Mouse (Mus musculus): ENCODE data around the gene Fbxw2. TPM values are rescaled to one million over a fixed set of nuclear protein-coding genes. Genes with fewer than 3 reads are reported as not detected.

Gene Fbxw2
- total and polyA plus RNA-seq, 3 experiments = 36.7 to 67.8 (median 61.2) TPM

DNA sequence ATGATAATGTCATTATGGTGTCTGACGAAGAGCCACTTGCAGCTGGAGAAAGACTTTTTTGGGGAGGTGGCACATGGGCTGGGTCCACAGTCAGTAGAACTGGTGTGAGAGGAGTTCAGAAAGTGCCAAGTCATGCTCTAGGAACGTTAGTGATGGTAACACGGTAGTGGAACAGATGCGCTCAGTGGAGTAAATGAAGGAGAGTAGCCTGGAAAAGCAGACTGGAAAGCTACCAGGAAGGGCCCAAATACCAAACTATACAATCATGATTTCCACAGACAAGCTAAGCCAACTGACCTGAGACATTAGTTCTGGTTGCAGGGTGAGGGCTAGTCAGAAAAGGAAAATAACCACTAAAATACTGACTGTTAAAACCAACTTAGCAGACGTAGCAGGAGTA is 43.6 kb upstream of the Fbxw2 start:
- Histone ChIP-seq H3K9ac (ENCODE audit: insufficient read depth, low read depth) (peak overlapping the region; percentile 95), H3K4me3 (replicated peaks in 1 of 3; ENCODE audit: low read depth in 2 of 3, low read length in 2 of 3, poor library complexity in 1 of 3) (peak overlapping the region; percentile 60 to 99 (median 93)), H3K27me3 (replicated peaks) (no peaks in the 10 kb centered on the region), H3K36me3 (replicated peaks in 1 of 2; ENCODE audit: control insufficient read depth in 1 of 2, insufficient read depth in 1 of 2, low read length in 1 of 2) (peaks cover 24 to 40% of the 10 kb centered on the region in 2 experiments), H3K27ac (ENCODE audit: insufficient read depth, low read depth) (peak overlapping the region; percentile 11; the same call in 1 of the 2 replicates), H3K4me1 (ENCODE audit: control insufficient read depth in 1 of 2, insufficient read depth in 2 of 2) (peaks cover 4 to 34% of the 10 kb centered on the region in 2 experiments), H3K4me2 (ENCODE audit: insufficient read depth, low read depth, poor library complexity, severe bottlenecking) (peak overlapping the region; percentile 94), H3K79me2 (replicated peaks; ENCODE audit: control insufficient read depth, extremely low read depth, insufficient read depth, poor library complexity, severe bottlenecking) (peaks cover 38% of the 10 kb centered on the region), H3K9me3 (replicated peaks; ENCODE audit: low read length) (no peaks in the 10 kb centered on the region)
- dilution Hi-C loops (cut with MboI; ENCODE audit: extremely low pct_ligation_motif_present, extremely low pct_unique_long_range_greater_than_20kb, low sequenced_read_pairs) (no loop called here), in situ Hi-C loops (cut with MboI; ENCODE audit: low pct_ligation_motif_present, low pct_unique_long_range_greater_than_20kb, low sequenced_read_pairs) (no loop called here)
- TF ChIP-seq BHLHE40 (IDR thresholded peaks at IDR 0.05; ENCODE audit: low read depth, low read length) = no peak
- 0 out of 2 replicates have a peak, but pooled peaks have one; percentile 9 for TF ChIP-seq CHD1 (IDR thresholded peaks at IDR 0.05; ENCODE audit: low read depth, low read length)
- no peak for TF ChIP-seq USF1 (IDR thresholded peaks at IDR 0.05; ENCODE audit: low read depth, low read length)
- no peak for TF ChIP-seq MEF2A (IDR thresholded peaks at IDR 0.05; ENCODE audit: borderline replicate concordance, low read depth, low read length)
- TF ChIP-seq MYC (IDR thresholded peaks at IDR 0.05; ENCODE audit: low read depth, low read length) = no peak
- TF ChIP-seq TBP (conservative IDR thresholded peaks at IDR 0.05; ENCODE audit: low read depth, low read length) = no peak
- peak; percentile 62; the same call in 1 of the 2 replicates for TF ChIP-seq MAFK (IDR thresholded peaks at IDR 0.05; ENCODE audit: insufficient replicate concordance, low read length)
- peak; percentile 25; the same call in 1 of the 2 replicates for TF ChIP-seq MXI1 (IDR thresholded peaks at IDR 0.05; ENCODE audit: low read depth, low read length)
- TF ChIP-seq EP300 (IDR thresholded peaks at IDR 0.05; ENCODE audit: low read length) = no peak
- TF ChIP-seq E2F4 (IDR thresholded peaks at IDR 0.05; ENCODE audit: insufficient replicate concordance, low read depth, low read length) = no peak
- DNase-seq (ENCODE audit: extremely low read depth) = peak; percentile 46

DNA sequence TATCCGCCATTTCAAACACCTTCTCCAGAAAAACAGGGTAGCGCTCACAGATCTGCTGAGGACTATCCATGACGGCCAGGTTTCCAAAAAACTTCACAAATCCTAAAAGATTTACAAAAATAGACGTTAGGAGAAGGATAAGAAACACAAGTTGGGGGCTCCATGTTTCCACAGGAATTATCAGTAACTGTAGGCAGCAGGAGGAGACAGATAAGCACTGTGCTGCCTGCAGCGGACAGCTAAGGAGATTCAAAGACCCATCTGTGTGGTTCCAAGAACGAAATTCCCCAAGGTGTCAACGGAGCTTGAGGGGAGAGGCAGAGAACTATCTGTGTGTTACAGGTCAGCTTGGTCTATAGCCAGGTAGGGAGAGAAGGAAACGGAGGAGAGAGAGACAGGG is 31.6 kb upstream of the Fbxw2 start:
- Histone ChIP-seq H3K36me3 (replicated peaks in 1 of 2; ENCODE audit: control insufficient read depth in 1 of 2, insufficient read depth in 1 of 2, low read length in 1 of 2) (peaks cover 83 to 90% of the 10 kb centered on the region in 2 experiments), H3K9me3 (replicated peaks; ENCODE audit: low read length) (peaks cover 2% of the 10 kb centered on the region), H3K4me1 (ENCODE audit: control insufficient read depth in 1 of 2, insufficient read depth in 2 of 2) (no peaks in the 10 kb centered on the region), H3K79me2 (replicated peaks; ENCODE audit: control insufficient read depth, extremely low read depth, insufficient read depth, poor library complexity, severe bottlenecking) (no peaks in the 10 kb centered on the region), H3K27me3 (replicated peaks) (no peaks in the 10 kb centered on the region), H3K27ac (ENCODE audit: insufficient read depth, low read depth) (no peak overlapping the region), H3K4me2 (ENCODE audit: insufficient read depth, low read depth, poor library complexity, severe bottlenecking) (no peak overlapping the region), H3K4me3 (replicated peaks in 1 of 3; ENCODE audit: low read depth in 2 of 3, low read length in 2 of 3, poor library complexity in 1 of 3) (no peak overlapping the region), H3K9ac (ENCODE audit: insufficient read depth, low read depth) (no peak overlapping the region)
- no peak for TF ChIP-seq SIN3A (IDR thresholded peaks at IDR 0.05; ENCODE audit: low read length)
- TF ChIP-seq ETS1 (conservative IDR thresholded peaks at IDR 0.05; ENCODE audit: low read depth, low read length) = no peak
- TF ChIP-seq MYC (IDR thresholded peaks at IDR 0.05; ENCODE audit: low read depth, low read length) = no peak
- no peak for TF ChIP-seq TBP (conservative IDR thresholded peaks at IDR 0.05; ENCODE audit: low read depth, low read length)
- no peak for TF ChIP-seq MEF2A (IDR thresholded peaks at IDR 0.05; ENCODE audit: borderline replicate concordance, low read depth, low read length)
- no peak for TF ChIP-seq ZMIZ1 (IDR thresholded peaks at IDR 0.05; ENCODE audit: low read depth, low read length)
- no peak for TF ChIP-seq RCOR1 (conservative IDR thresholded peaks at IDR 0.05; ENCODE audit: low read depth, low read length)
- no peak for TF ChIP-seq JUN (IDR thresholded peaks at IDR 0.05; ENCODE audit: insufficient read depth, low read depth, low read length)
- no peak for TF ChIP-seq GABPA (IDR thresholded peaks at IDR 0.05; ENCODE audit: insufficient replicate concordance, low read depth, low read length)
- no peak for TF ChIP-seq MAX (IDR thresholded peaks at IDR 0.05; ENCODE audit: low read length)
- no peak for TF ChIP-seq UBTF (IDR thresholded peaks at IDR 0.05; ENCODE audit: low read depth, low read length)
- TF ChIP-seq MAZ (IDR thresholded peaks at IDR 0.05; ENCODE audit: low read depth, low read length) = no peak
- TF ChIP-seq HCFC1 (IDR thresholded peaks at IDR 0.05; ENCODE audit: low read depth, low read length) = no peak
- no peak for TF ChIP-seq ELF1 (IDR thresholded peaks at IDR 0.05; ENCODE audit: low read depth, low read length)
- TF ChIP-seq EP300 (IDR thresholded peaks at IDR 0.05; ENCODE audit: low read length) = no peak
- no peak for TF ChIP-seq CTCF (conservative IDR thresholded peaks at IDR 0.05 in 1 of 2, IDR thresholded peaks at IDR 0.05 in 1 of 2; ENCODE audit: low read depth in 2 of 2, low read length in 2 of 2)
- no peak for TF ChIP-seq POLR2AphosphoS2 (IDR thresholded peaks at IDR 0.05; ENCODE audit: low read depth, low read length)
- TF ChIP-seq ZC3H11A (IDR thresholded peaks at IDR 0.05; ENCODE audit: low read depth, low read length) = no peak
- no peak for TF ChIP-seq ZNF384 (IDR thresholded peaks at IDR 0.05; ENCODE audit: low read depth, low read length)
- dilution Hi-C loops (cut with MboI; ENCODE audit: extremely low pct_ligation_motif_present, extremely low pct_unique_long_range_greater_than_20kb, low sequenced_read_pairs) = no loop called here
- in situ Hi-C loops (cut with MboI; ENCODE audit: low pct_ligation_motif_present, low pct_unique_long_range_greater_than_20kb, low sequenced_read_pairs) = no loop called here
- DNase-seq (ENCODE audit: extremely low read depth) = no peak
